Mouse (Mus musculus) MEL (cell line): ENCODE data around the gene Pus3.
A peak's percentile ranks its signal among the peaks of the same experiment; 100 is the strongest.

ENCODE experiments used
- CTCF ChIP-seq, 3 experiments: IDR thresholded peaks in 2 of 3; conservative IDR thresholded peaks in 1 of 3; 2 replicates each; pipeline ENCODE4 v1.5.1; 2011 to 2012; ENCODE audit warnings: low read length in 3 of 3, low read depth in 2 of 3, mild to moderate bottlenecking in 2 of 3, improper control_type of control experiment in 1 of 3, inconsistent platforms in 1 of 3, mixed read lengths in 1 of 3, moderate library complexity in 1 of 3; ENCODE audit not compliant: control insufficient read depth in 1 of 3, insufficient read depth in 1 of 3, poor library complexity in 1 of 3, severe bottlenecking in 1 of 3
- ETS1 ChIP-seq: IDR thresholded peaks from 2 replicates; pipeline ENCODE4 v1.6.1; 2012; ENCODE audit warnings: low read depth, mild to moderate bottlenecking, inconsistent platforms, low read length, improper control_type of control experiment, moderate library complexity
- JUND ChIP-seq: IDR thresholded peaks from 2 replicates; pipeline ENCODE4 v1.6.1; 2011; ENCODE audit warnings: low read depth, mild to moderate bottlenecking, improper control_type of control experiment, low read length
- MAFK ChIP-seq: IDR thresholded peaks from 2 replicates; pipeline ENCODE4 v1.6.1; 2011; ENCODE audit warnings: low read depth, mild to moderate bottlenecking, low read length, improper control_type of control experiment, borderline replicate concordance
- MAX ChIP-seq: IDR thresholded peaks from 2 replicates; pipeline ENCODE4 v1.6.1; 2011; ENCODE audit warnings: low read length, improper control_type of control experiment
- POLR2AphosphoS2 ChIP-seq: IDR thresholded peaks from 2 replicates; pipeline ENCODE4 v1.6.1; 2011; ENCODE audit warnings: low read length, improper control_type of control experiment
- RCOR1 ChIP-seq: IDR thresholded peaks from 2 replicates; pipeline ENCODE4 v1.6.1; 2012; ENCODE audit warnings: low read depth, mild to moderate bottlenecking, inconsistent platforms, low read length, improper control_type of control experiment
- TCF12 ChIP-seq: IDR thresholded peaks from 2 replicates; pipeline ENCODE4 v1.6.1; 2014; ENCODE audit warnings: low read depth, mild to moderate bottlenecking, inconsistent platforms, low read length, improper control_type of control experiment, moderate library complexity
- USF1 ChIP-seq: IDR thresholded peaks from 2 replicates; pipeline ENCODE4 v1.6.1; 2014; ENCODE audit warnings: low read depth, mild to moderate bottlenecking, inconsistent platforms, low read length, improper control_type of control experiment, moderate library complexity
- USF2 ChIP-seq, 2 experiments: IDR thresholded peaks; 2 replicates each; pipeline ENCODE4 v1.6.1; 2011 to 2012; ENCODE audit warnings: improper control_type of control experiment in 2 of 2, low read length in 2 of 2, borderline replicate concordance in 1 of 2, inconsistent platforms in 1 of 2, low read depth in 1 of 2, mild to moderate bottlenecking in 1 of 2; ENCODE audit not compliant: insufficient read depth in 1 of 2

DNA sequence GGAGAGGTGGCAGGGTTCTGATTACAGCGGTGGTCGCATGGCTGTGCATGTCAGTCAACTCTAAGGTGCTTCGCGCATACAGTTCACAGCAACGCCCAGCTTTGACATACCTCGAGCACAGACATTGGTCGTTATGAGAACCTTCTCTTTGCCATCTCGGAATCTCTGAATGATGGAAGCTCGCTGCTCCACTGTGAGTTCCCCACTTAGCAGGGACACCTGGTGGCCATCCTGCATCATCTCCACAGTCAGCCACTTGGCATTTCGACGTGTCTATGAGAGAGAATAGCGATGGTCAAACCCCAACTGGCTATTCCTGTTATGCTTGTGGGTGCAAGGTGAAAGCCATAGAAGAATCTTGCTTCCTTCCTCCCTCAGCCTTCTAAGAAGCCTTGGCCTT is 12.7 kb upstream of the Pus3 start:
- TF ChIP-seq ETS1 (no peak), MAX (no peak), CTCF (IDR thresholded peaks at IDR 0.05 in 2 of 3, conservative IDR thresholded peaks at IDR 0.05 in 1 of 3; ENCODE audit: control insufficient read depth in 1 of 3, insufficient read depth in 1 of 3, low read depth in 2 of 3, low read length in 3 of 3, poor library complexity in 1 of 3, severe bottlenecking in 1 of 3) (peak; percentile 14 to 31 (median 27); a peak in 3 of 6 replicates), MAFK (no peak), POLR2AphosphoS2 (no peak), JUND (no peak), USF1 (no peak), USF2 (IDR thresholded peaks at IDR 0.05; ENCODE audit: borderline replicate concordance in 1 of 2, insufficient read depth in 1 of 2, low read depth in 1 of 2, low read length in 2 of 2) (no peak), TCF12 (no peak), RCOR1 (no peak)
